Mouse (Mus musculus) frontal cortex, adult (tissue): ENCODE results near the gene Cenpp.
A peak's percentile ranks its signal among the peaks of the same experiment; 100 is the strongest.

Source experiments
- ATAC-seq: cut with Nextera tagmentation; 2 replicates; pipeline ENCODE4 v1.9.2; 2017; ENCODE audit warnings: mild to moderate bottlenecking, moderate library complexity, mixed read lengths; ENCODE audit not compliant: low TSS enrichment

Cenpp gene

DNA sequence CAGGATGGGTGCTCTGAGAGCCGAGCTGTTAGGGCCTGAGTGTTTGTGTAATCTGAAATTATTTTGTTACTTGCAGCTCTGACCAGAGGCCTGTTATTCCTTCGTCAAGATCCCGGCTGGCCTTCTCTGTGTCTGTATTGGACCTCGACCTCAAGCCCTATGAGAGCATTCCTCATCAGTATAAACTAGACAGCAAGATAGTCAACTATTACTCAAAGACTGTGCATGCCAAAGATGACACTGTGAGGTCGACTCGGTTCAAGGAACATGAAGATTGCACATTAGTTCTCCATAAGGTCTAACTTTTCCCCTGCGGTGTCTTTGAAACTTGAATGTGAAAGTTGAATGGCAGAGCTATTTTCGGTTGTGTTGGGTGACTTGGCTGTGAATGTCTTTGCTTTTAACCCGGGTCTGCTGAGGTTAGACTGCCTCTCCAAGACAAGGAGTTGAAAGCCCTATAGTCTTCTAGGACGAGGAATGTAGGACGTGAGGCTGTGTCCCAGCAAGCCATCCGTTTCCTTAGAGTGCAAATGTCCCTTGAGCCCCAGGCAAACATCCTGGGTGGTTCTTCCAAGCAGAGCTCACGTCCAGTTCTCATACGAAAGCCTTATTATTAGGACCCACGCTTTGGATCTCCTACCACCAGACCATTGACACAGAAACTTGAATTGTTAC, 191.0 kb downstream of the Cenpp start:
- ATAC-seq: no peak

DNA sequence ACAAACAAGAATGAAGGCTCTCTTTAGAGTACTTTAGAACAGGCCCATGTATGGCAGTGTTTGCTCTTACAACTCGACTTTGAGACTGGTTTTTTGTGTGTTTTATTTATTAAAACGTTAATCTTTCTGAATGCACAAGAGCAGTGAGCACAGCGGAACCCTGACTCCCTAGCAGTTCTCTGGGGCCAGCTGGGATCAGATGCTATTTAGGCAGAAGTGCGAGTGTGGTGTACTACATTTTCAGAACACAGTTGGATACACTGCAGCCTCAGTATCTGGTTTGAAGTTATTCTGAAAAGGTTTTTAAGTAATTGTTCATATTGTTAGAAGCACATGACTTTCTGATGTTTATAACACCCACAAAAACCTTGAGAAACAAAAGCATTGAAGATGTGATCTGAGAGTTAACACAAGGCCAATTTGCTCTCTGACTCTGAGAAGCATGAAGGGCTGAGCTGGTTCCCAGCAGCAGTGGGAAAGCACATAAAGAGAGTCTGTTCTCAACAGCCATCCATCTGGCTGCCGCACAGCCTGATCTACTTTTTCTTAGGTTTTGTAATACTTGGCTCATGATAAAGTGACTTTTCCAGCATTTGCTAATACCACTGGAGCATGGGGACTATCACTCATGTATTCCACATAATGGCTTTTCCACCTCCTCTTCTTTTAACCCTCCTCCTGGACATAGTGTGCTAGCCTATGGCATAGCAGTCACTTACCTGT, 191.7 kb downstream of the Cenpp start:
- ATAC-seq: peak; percentile 87

DNA sequence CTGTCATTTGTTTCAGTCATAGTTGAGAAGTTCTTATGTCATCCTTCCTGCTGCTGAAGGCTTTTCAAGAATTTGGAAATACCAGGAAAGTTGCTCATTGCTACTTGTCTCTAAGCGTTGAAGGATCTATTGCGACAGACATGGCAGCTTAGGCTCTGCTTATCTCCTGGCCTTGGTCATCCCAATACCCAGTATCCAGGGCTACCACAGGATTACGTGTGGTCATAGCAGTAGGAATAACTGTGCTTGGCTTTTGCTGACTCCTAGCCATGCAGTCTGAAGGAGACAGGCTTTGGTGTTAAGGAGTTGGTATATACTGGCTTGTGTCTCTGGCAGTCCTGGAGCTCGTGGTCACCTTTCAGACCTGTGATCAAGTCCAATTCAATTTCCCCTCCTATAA, 192.3 kb downstream of the Cenpp start:
- no peak for ATAC-seq

DNA sequence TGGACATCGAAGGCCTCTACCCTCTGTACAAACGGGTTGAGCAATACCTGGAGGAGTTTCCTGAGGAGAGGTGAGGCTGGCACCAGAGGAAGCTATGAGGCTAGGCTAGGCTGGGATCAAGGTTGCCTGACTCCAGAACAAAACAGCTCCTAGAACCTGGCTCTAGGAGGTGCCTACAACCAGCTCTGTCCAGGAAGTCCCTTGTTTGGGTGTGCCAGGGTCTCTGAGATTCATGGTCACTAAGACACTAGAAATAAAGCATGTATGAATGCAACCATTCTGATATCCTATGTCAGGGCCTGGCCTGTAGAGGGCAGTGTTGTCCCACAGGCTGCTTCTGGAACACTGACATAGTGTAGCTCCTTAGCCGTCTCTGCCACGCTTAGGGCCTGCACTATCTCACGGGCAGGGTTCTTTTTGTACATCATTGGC, 203.3 kb downstream of the Cenpp start:
- peak; percentile 96 for ATAC-seq

DNA sequence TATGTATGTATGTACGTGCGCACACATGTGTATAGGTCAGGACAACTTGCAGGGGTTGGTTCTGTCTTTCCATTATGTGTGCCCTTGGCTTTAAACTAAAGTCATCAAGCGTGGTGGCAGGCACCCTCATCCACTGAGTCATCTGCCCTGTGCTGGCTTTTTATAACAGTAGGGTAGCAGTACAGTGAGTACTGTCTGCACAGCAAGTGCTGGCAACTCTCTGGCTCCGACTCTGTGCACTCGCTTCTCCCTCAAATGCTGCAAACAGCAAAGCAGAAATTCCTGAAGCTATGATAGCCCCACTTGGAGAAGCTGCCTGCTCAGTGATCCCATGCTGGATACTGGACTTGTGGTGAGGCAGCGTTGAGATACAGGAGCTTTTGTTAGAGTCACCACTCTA, 208.1 kb downstream of the Cenpp start:
- peak; percentile 88 for ATAC-seq

DNA sequence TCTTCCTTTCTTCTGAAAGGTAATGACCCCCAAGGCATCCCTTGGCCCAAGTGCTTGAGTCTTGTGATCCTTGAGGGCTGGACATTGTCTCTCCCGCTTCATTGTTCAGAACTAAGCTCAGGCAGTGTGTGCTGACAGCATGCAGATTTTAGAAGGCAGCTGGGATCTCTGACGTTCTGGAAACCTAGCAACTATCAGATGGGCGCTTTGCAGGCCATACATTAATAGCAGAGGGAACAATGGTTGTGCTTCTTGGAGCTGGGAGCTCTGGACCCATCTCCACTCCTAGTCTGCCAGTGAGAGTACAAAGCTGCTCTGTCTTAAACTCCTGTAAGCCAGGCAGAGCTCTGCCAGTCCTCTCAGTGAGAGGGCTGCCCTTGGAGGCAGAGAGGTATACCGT, 216.4 kb downstream of the Cenpp start:
- ATAC-seq: peak; percentile 58

DNA sequence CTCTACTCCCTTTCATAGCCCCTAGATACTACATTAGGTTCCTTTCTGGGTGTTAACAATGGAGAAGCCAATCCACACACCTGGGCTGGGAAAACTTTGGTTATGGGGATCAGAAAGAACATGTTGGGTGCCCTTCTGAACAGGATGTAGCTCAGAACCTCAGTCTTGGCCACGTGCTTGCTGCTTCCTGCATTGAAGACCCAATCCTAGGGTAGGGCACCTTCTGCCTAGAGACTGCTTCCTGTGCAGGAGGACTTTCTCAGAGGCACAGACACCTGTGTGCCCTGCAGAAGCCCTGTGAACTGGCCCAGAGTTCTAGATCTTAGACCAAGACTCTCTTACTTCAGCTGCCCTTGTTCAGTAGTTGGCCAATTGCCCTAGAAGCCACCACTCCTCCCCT, 216.8 kb downstream of the Cenpp start:
- no peak for ATAC-seq

DNA sequence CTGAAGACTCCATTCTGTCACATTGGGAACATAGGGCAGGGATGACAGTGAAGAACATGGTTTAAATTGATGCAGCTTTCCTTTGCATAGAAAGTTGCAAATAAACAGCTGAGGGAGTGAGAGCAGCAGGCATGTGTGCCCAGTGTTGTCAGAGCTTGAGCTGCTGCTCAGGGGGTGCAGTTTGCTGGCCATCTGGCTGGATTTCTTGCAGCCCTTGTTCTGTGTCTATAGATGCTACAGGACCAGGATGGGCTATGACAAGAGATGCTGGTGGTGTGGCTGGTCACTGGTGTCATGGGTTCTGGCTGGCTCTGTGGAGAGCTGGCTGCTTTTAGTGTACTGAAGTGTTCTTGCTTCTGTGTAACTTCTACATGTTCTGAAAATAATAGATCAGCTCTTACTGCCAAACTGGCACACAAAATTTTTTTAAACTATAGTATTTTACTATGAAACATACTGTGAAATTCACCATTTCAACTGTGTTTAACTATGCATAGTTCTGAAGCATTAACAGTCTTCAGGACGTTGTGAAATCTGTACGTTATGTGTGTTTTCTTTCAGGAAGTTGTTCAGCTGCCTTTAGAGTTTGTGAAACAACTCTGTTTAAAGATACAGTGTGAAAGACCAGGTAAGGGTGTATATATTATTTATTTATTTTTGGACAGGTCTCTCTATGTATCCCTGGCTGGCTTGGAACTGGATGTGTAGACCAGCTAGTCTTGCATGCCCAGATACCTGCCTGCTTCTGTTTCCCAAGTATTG, 219.1 kb downstream of the Cenpp start:
- peak; percentile 36 for ATAC-seq

DNA sequence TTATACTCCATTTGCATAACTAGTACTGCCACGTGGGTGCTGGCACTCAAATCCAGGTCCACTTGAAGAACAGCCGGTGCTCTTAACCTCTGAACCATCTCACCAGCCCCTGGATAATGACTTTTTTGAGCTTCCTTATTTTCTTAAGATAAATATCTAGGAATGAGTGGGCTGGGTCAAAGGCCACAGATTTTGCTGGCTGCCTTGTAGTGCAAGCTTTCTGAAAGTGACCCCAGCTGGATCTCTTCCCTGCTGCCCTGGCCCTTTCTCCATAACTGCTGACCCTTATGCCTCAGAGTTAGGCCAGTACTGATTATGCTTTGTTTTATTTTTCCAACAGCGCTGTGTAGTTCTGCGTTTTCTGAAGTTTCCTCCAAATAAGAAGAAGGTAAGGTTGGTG, 222.1 kb downstream of the Cenpp start:
- ATAC-seq: no peak

DNA sequence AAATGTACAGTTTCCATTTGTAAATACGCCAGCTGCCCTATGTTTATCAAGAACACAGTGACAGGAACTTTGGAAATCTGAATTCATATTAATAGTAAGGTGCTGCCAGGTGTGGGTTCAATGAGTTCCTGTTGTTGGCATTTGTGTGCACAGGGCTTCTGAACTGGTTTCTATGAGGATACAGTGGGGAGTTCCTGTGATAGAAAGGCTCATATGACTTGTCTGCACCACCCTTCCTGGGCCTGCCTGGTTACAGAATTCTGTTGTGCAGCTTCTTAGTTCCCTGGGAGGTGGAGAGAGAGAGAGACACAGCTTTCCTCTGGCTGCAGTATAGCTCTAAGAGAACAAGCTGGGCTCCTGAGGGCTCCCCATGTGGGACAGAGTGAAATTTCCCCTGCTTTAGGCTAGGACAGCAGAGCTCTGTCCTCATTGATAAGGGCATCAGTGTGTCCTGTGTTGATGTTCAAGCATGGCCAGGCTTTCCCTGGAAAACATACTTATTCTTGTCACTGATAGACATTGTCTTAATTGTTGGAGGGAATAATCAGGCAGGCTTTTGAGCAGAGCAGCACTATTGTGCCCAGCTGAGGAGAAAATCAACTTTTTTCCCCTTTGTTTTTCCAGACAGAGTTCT, 224.4 kb downstream of the Cenpp start:
- peak; percentile 31; the same call in 1 of the 2 replicates for ATAC-seq

DNA sequence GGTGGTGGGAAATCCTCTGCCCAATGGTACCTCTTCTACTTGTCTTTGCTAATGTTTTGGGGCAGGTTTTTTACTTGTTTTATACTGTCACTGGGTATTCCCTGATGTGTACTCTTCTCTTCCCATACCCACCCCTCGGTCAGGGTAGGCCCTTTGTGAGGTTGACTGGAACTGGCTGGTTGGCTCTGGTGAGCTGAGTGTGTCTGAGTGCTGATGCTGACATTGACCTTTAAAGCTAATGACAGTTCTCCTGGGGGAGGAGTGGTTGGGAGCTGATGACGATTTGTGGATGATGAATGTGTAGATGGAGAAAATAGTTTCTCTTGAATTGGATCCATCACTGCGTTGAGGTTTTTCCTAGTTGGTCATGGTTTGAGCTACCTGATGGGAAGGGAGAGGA, 225.8 kb downstream of the Cenpp start:
- no peak for ATAC-seq

DNA sequence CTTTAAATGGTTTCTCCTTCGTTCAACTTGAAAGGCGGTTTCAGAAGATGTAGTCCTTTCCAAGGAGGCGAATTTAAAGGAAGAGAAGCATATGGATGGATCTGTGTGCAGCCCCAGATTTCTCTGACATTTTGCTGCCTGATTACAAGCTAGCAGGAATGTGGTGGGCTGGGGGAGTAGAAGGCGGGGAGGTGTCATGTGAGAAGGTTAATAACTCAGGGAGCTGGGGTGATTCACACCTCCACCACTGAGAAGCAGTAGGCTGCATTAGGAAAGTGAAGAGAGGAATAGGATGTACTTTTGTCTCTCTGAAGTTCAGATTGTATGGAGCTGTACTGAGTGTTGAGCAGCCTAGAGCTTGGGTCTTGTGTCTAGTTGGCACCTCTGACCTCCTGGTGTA, 230.6 kb downstream of the Cenpp start:
- ATAC-seq: no peak

DNA sequence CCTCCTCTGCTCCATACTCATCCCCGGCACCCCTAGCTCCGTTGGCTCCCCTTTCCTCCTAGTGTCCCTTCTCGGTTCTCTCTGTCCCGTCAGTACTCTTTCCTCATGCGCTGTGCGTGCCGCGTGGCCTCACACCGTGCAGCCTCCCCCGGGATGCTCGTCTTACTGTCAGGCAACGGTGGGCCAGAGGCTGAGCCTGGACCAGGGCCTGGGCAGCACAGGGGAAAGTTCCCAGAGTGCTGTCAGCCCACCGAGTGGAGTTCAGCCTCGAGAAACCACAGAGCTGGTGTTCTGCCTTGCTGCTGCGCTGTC, 231.0 kb downstream of the Cenpp start:
- ATAC-seq: peak; percentile 25; the same call in 1 of the 2 replicates

DNA sequence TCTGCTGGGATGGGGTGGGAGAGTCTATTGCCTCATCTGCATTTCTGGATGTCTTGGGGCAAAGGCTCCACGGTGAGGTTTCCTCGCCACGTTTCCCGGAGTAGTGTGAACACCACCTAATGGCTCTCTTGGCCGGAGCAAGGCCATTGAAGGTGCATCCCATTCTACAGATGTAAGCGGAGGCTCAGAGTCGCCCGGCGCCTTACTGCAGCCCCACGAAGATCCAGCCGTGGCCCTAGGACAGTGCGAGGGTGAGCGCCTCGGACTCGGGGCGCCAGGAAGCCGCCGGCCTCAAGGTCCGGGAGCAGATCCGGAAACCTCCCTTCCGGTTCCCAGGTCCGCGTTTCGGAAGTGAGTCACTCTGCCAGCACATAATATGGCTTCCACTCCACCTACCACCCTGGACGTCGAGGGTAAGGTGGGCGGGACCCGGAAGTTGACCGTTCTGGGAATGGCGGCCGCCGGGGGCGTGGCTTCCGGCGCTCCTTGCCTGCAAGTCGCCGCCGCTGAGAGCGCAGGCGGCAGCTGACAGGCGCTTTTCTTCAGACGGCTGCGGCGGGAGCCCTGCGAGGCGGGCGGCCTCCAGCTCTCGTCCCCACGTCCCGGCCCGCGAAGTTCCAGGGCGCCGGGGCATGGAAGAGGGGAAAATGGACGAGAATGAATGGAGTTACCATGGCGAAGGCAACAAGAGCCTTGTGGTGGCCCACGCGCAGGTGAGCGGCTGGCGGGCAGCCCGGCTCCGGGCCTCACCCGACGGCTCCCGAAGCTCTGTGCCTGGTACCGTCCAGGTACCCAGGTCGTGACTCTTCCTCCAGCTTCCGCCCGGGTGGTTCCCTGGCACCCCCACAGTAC, 231.6 kb downstream of the Cenpp start, which contains the start of gene Ippk:
Gene Ippk, plus strand, starts transcription at position 496 of the 852 bp plus-strand sequence.
- peak; percentile 98 for ATAC-seq
